Mouse (Mus musculus): ENCODE measurements around the gene Trabd2b.

- TF ChIP-seq CTCF (IDR thresholded peaks at IDR 0.05; ENCODE audit: insufficient read depth, low read length) (no peak), POLR2A (IDR thresholded peaks at IDR 0.05; ENCODE audit: borderline replicate concordance, extremely low read depth, low read depth, low read length) (no peak)
These were observed 35.4 kb upstream of the Trabd2b start for GRCm38 (mm10) chr4:114370935-114371715.
